Comparison of ENCODE assay signal across 9 mouse cellular contexts in the genomic region with DNA sequence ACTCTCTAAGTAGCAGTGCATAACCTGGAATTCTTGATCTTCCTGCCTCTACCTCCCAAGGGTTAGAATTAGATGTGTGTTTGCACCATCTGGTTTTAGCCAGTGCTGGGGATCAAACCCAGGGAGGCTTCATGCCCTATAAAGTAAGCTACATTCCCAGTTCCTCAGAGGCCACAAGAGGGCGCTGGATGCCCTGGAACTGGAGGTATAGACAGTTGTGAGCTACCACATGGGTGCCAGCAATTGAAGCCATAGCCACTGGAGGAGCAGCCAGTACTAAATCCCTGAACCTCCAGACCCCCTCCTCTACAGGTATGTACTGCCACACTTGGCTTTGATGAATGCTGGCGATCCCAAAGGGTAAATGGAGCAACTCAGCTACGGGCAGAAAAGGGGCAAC. TPM values are rescaled to one million over a fixed set of nuclear protein-coding genes. Genes with fewer than 3 reads are reported as not detected.
DNase-seq lines count a peak whose midpoint lies in the region.
"Had no signal": no experiment of that assay in that cellular context is flagged by ENCODE, and none has a peak within 500 bp of the region (broad histone marks: within the 10 kb centered on the region; RNA-seq: fewer than 3 reads in every experiment).

No protein-coding gene starts in this region.

- no peak overlapping the region for H3K4me3 ChIP-seq in heart, embryonic 10.5 days
- H3K4me3 ChIP-seq: embryonic facial prominence, embryonic 13.5 days had no signal

- 69% methylated on average over 3 of the region's 3 CpGs for WGBS in heart, embryonic 10.5 days
- 79% methylated on average over 3 of the region's 3 CpGs for WGBS in large intestine, adult 2 months

- H3K4me1 ChIP-seq in heart, embryonic 10.5 days = no peaks in the 10 kb centered on the region
- H3K4me1 ChIP-seq: embryonic facial prominence, embryonic 13.5 days had no signal

- no peaks in the 10 kb centered on the region; the same call in 1 of the 2 replicates for H3K36me3 ChIP-seq in heart, embryonic 10.5 days
- H3K36me3 ChIP-seq in splenic B cell, adult 2 months (ENCODE audit: control insufficient read depth, insufficient read depth, low read length, poor library complexity, severe bottlenecking) = peaks cover 13% of the 10 kb centered on the region

- DNase-seq in heart, adult 11 months = peak; percentile 93
- DNase-seq in heart, embryonic 10.5 days (ENCODE audit: low spot score) = no peak
- DNase-seq in urinary bladder, postnatal 14 days (ENCODE audit: low spot score) = peak; percentile 56
- DNase-seq in urinary bladder, adult 2 months (ENCODE audit: low spot score) = no peak
- DNase-seq in cerebellum, adult 9-10 months = peak; percentile 74
- DNase-seq in large intestine, adult 2 months (ENCODE audit: low read depth, low spot score) = peak; percentile 50
- DNase-seq in splenic B cell, adult 2 months (ENCODE audit: low read depth, low spot score) = peak; percentile 82
- DNase-seq in left cerebral cortex, postnatal 10 days (ENCODE audit: extremely low spot score in 1 of 2, low spot score in 2 of 2) = no peak

- H3K27me3 ChIP-seq in heart, embryonic 10.5 days (ENCODE audit: insufficient read depth, poor library complexity, severe bottlenecking) = peaks cover 4% of the 10 kb centered on the region; the same call in 1 of the 2 replicates
- no peaks in the 10 kb centered on the region for H3K27me3 ChIP-seq in splenic B cell, adult 2 months (ENCODE audit: control insufficient read depth, insufficient read depth, low read length, poor library complexity, severe bottlenecking)
- H3K27me3 ChIP-seq: embryonic facial prominence, embryonic 13.5 days had no signal

- H3K27ac ChIP-seq in heart, embryonic 10.5 days = no peak overlapping the region
- H3K27ac ChIP-seq: embryonic facial prominence, embryonic 13.5 days had no signal

- H3K9me3 ChIP-seq in heart, embryonic 10.5 days = no peaks in the 10 kb centered on the region
- H3K9me3 ChIP-seq: embryonic facial prominence, embryonic 13.5 days had no signal

- intact Hi-C loops in left cerebral cortex, postnatal 10 days (cut with DNase I) = loop anchor here (2.0 to 10.0 kb wide), 3 partner anchors 37 to 405 kb away; a partner anchor contains a TSS

RNA-seq across cellular contexts. Expression of a gene that starts 37.5 kb away (rescaled TPM):
- 0.73 and 0.82 TPM in 2 replicates for polyA plus RNA-seq in heart, embryonic 10.5 days (2016; fragmentation: Nextera tagmentation; extraction: Ambion mirVana)
- 10.6 and 16.1 TPM in 2 replicates for polyA plus RNA-seq in urinary bladder, adult 2 months (2012; rRNA removed)
- polyA plus RNA-seq in large intestine, adult 2 months (2012; rRNA removed) = 7.5 and 8.5 TPM in 2 replicates
- total RNA-seq in left cerebral cortex, postnatal 10 days (2021) = 1 to 10 TPM; 6.7 to 8.2 TPM

RNA-seq across cellular contexts. Expression of a gene that starts 56.5 kb away (rescaled TPM):
- 125 and 134 TPM in 2 replicates for polyA plus RNA-seq in heart, embryonic 10.5 days (2016; fragmentation: Nextera tagmentation; extraction: Ambion mirVana)
- 98.5 and 124 TPM in 2 replicates for polyA plus RNA-seq in urinary bladder, adult 2 months (2012; rRNA removed)
- polyA plus RNA-seq in large intestine, adult 2 months (2012; rRNA removed) = 40.5 and 63.0 TPM in 2 replicates
- 10 to 100 TPM; 79.6 to 80.6 TPM for total RNA-seq in left cerebral cortex, postnatal 10 days (2021)

RNA-seq across cellular contexts. Expression of a gene that starts 56.5 kb away (rescaled TPM):
- 14.3 and 15.0 TPM in 2 replicates for polyA plus RNA-seq in heart, embryonic 10.5 days (2016; fragmentation: Nextera tagmentation; extraction: Ambion mirVana)
- 8.5 and 10.6 TPM in 2 replicates for polyA plus RNA-seq in urinary bladder, adult 2 months (2012; rRNA removed)
- polyA plus RNA-seq in large intestine, adult 2 months (2012; rRNA removed) = 13.2 and 43.8 TPM in 2 replicates
- 10 to 100 TPM; 24.4 to 25.8 TPM for total RNA-seq in left cerebral cortex, postnatal 10 days (2021)

Comparison
In these comparisons a context has a peak if more than half of its experiments do, and no peak if none do; other contexts are left out.
1. DNase-seq: peak in heart, adult 11 months (single experiment), urinary bladder, postnatal 14 days (single experiment), cerebellum, adult 9-10 months (single experiment), large intestine, adult 2 months (single experiment) and splenic B cell, adult 2 months (single experiment); none in heart, embryonic 10.5 days (single experiment), urinary bladder, adult 2 months (single experiment) and left cerebral cortex, postnatal 10 days (0 of 2).